Mouse (Mus musculus): ENCODE results near the gene Lrrc3c. TPM values are rescaled to one million over a fixed set of nuclear protein-coding genes. Genes with fewer than 3 reads are reported as not detected.
"Not testable (repeated sequence)": the region's sequence is repeated elsewhere in the genome, so short reads cannot be mapped to it uniquely, and the experiment has no call there.

Lrrc3c gene
- polyA plus RNA-seq, 1 experiment from 2014 or later: not detected

DNA sequence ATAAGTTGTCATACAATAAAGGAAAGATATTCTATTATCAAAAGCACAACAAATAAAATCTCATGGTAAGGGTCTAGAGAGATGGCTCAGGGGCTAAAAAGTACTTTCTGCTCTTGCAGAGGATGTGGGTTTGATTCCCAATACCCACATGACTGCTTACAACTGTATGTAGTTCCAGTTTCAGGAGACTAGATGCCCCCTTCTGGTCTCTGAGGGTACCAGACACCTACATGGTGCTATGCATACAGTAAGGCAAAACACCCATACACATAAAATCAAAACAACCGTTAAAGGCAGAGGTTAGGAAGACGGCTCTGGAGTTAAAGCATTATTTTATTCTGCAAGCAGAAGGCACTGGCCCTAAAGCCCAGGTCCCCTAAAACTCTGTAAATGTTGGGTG lies 5.9 kb downstream of the Lrrc3c start:
- H3K4me2 ChIP-seq (ENCODE audit: low read depth, low read length): no peak overlapping the region
- ATAC-seq (replicated peaks; ENCODE audit: extremely low read depth, insufficient read depth, low FRiP score): no peak
- H3K27ac ChIP-seq (ENCODE audit: low read length): no peak overlapping the region
- peaks cover 7% of the 10 kb centered on the region for H3K27me3 ChIP-seq (ENCODE audit: control insufficient read depth, insufficient read depth, low read length)
- no peak overlapping the region for H3K9ac ChIP-seq (ENCODE audit: low read length)
- no peak overlapping the region for H3K4me3 ChIP-seq (ENCODE audit: low read length)
- H3K36me3 ChIP-seq (ENCODE audit: control insufficient read depth, insufficient read depth): no peaks in the 10 kb centered on the region
- peaks cover 17% of the 10 kb centered on the region for H3K4me1 ChIP-seq (ENCODE audit: control insufficient read depth, insufficient read depth, low read length)
- WGBS: 75% methylated on average over 2 of the region's 2 CpGs
- no peaks in the 10 kb centered on the region for H3K9me3 ChIP-seq (replicated peaks; ENCODE audit: control insufficient read depth, low read length)

DNA sequence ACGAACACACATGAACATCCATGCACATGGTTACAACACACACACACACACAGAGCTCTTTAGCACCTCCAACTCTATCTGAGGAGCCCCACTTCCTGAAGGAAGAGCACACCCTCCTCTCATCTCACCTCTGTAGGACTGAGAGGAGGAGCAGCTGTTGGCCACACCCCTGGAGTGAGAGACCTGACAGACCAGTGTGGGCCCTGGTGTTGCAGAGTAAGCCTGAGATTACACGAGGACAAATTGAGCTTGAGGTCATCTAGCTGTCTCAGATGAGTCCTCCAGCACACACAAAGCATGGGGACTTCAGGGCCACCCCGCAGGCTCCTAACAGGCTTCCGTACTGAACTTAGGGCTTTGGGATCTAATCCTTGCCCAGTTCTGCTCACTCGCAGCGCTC lies 6.8 kb downstream of the Lrrc3c start:
- WGBS: 59% methylated on average over 6 of the region's 6 CpGs

DNA sequence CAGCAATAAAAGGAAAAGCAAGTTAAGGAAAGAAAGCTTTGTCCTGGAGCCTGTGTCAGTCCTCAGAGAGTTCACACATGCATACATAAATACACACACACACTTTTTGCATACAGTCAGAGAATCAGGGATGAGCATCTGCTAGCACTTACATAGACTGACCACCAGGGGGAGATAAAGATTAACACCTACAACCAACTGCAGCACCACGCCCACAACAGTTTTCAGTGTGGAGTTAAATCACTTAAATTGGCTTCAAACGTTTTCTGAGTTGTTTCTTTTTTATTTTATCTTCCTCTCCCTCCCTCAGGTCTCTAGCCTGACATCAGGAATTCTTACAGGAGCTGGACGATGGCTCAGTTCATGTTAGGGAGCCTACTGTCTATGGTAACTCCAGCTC lies 8.7 kb downstream of the Lrrc3c start:
- Histone ChIP-seq H3K4me3 (ENCODE audit: low read length) (no peak overlapping the region), H3K36me3 (ENCODE audit: control insufficient read depth, insufficient read depth) (no peaks in the 10 kb centered on the region), H3K4me1 (ENCODE audit: control insufficient read depth, insufficient read depth, low read length) (peaks cover 8% of the 10 kb centered on the region), H3K27ac (ENCODE audit: low read length) (no peak overlapping the region), H3K9ac (ENCODE audit: low read length) (no peak overlapping the region), H3K9me3 (replicated peaks; ENCODE audit: control insufficient read depth, low read length) (no peaks in the 10 kb centered on the region), H3K27me3 (ENCODE audit: control insufficient read depth, insufficient read depth, low read length) (no peaks in the 10 kb centered on the region; the same call in 1 of the 2 replicates), H3K4me2 (ENCODE audit: low read depth, low read length) (no peak overlapping the region)
- WGBS: 10% methylated on average over 3 of the region's 3 CpGs
- ATAC-seq (replicated peaks; ENCODE audit: extremely low read depth, insufficient read depth, low FRiP score): no peak

More for the DNA sequence above, 6.8 kb downstream of the Lrrc3c start:
- H3K4me2 ChIP-seq (ENCODE audit: low read depth, low read length); H3K27me3 ChIP-seq (ENCODE audit: control insufficient read depth, insufficient read depth, low read length); H3K36me3 ChIP-seq (ENCODE audit: control insufficient read depth, insufficient read depth); ATAC-seq (replicated peaks; ENCODE audit: extremely low read depth, insufficient read depth, low FRiP score); H3K27ac ChIP-seq (ENCODE audit: low read length); H3K9me3 ChIP-seq (replicated peaks; ENCODE audit: control insufficient read depth, low read length); H3K4me3 ChIP-seq (ENCODE audit: low read length); H3K9ac ChIP-seq (ENCODE audit: low read length): not testable (repeated sequence)
- peaks cover 16% of the 10 kb centered on the region for H3K4me1 ChIP-seq (ENCODE audit: control insufficient read depth, insufficient read depth, low read length)

DNA sequence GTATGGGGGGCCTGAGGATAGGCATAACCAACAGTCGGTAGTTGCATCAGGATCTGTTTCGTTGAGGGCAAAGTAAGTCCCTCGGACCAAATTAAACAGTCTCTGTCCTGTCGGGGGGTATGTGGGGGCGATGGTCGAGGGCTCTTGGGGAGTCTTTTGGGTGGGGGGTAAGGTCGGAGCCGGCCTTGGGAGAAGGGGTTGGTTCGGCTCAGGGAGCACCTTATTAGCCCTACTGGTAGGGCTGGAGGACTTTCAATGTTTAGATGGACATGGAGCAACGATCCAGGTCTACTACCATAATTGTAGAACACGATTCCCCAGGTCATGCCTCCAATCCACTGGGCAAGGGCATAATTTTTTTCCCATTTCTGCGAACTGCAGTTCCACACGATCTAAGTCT lies 22.7 kb downstream of the Lrrc3c start:
- no peaks in the 10 kb centered on the region for H3K4me1 ChIP-seq (ENCODE audit: control insufficient read depth, insufficient read depth, low read length)
- H3K27ac ChIP-seq (ENCODE audit: low read length): no peak overlapping the region
- no peak overlapping the region for H3K4me3 ChIP-seq (ENCODE audit: low read length)
- WGBS: 89% methylated on average over 13 of the region's 13 CpGs
- no peak overlapping the region for H3K9ac ChIP-seq (ENCODE audit: low read length)
- H3K9me3 ChIP-seq (replicated peaks; ENCODE audit: control insufficient read depth, low read length): peaks cover 6% of the 10 kb centered on the region
- no peaks in the 10 kb centered on the region for H3K27me3 ChIP-seq (ENCODE audit: control insufficient read depth, insufficient read depth, low read length)
- H3K36me3 ChIP-seq (ENCODE audit: control insufficient read depth, insufficient read depth): no peaks in the 10 kb centered on the region
- ATAC-seq (replicated peaks; ENCODE audit: extremely low read depth, insufficient read depth, low FRiP score): no peak
- no peak overlapping the region for H3K4me2 ChIP-seq (ENCODE audit: low read depth, low read length)

DNA sequence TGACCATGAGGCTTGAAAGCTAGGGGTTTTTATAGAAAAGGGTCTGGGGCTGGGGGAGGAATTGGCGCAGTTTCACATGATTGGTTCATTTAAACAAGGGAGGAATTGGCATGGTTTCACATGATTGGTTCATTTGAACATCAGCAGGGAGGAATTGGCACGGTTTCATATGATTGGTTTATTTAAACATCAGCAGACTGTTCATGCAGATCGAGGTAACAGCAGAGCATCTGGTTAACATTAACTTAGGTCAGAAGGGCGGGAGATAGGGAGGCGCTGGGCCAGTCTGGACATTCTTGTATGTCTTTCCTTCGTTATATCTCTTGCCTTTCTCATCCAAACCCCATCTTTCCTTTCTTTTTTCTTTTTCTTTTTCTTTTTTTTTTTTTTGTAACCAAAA lies 25.9 kb downstream of the Lrrc3c start:
- not testable (repeated sequence) for ATAC-seq (replicated peaks; ENCODE audit: extremely low read depth, insufficient read depth, low FRiP score); H3K27me3 ChIP-seq (ENCODE audit: control insufficient read depth, insufficient read depth, low read length); H3K4me2 ChIP-seq (ENCODE audit: low read depth, low read length); H3K4me1 ChIP-seq (ENCODE audit: control insufficient read depth, insufficient read depth, low read length); H3K36me3 ChIP-seq (ENCODE audit: control insufficient read depth, insufficient read depth); H3K4me3 ChIP-seq (ENCODE audit: low read length); H3K9ac ChIP-seq (ENCODE audit: low read length); H3K9me3 ChIP-seq (replicated peaks; ENCODE audit: control insufficient read depth, low read length); H3K27ac ChIP-seq (ENCODE audit: low read length)
- WGBS: 68% methylated on average over 6 of the region's 6 CpGs

DNA sequence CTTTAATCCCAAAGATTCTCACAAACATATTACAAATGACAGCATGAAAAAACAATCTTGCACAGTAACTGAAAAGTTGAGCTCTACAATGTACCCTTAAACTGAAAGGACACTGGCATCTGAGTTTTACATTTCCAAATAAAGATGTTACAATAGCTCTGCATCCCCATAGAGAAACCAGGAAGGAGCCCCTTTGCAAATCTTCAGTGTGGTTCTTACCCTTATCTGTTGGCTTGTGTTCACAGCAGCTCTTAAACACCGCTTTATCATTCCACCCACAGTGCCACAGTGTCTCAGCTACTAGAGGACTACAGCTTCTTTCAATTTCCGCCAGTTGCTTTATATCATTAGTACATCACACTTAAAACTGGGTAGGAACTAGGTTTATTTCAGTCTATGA lies 26.3 kb downstream of the Lrrc3c start:
- not testable (repeated sequence) for H3K9ac ChIP-seq (ENCODE audit: low read length); H3K4me2 ChIP-seq (ENCODE audit: low read depth, low read length); H3K27me3 ChIP-seq (ENCODE audit: control insufficient read depth, insufficient read depth, low read length); H3K4me3 ChIP-seq (ENCODE audit: low read length); ATAC-seq (replicated peaks; ENCODE audit: extremely low read depth, insufficient read depth, low FRiP score); H3K9me3 ChIP-seq (replicated peaks; ENCODE audit: control insufficient read depth, low read length); H3K4me1 ChIP-seq (ENCODE audit: control insufficient read depth, insufficient read depth, low read length); H3K36me3 ChIP-seq (ENCODE audit: control insufficient read depth, insufficient read depth); H3K27ac ChIP-seq (ENCODE audit: low read length)
- WGBS: 78% methylated on average over 2 of the region's 2 CpGs

DNA sequence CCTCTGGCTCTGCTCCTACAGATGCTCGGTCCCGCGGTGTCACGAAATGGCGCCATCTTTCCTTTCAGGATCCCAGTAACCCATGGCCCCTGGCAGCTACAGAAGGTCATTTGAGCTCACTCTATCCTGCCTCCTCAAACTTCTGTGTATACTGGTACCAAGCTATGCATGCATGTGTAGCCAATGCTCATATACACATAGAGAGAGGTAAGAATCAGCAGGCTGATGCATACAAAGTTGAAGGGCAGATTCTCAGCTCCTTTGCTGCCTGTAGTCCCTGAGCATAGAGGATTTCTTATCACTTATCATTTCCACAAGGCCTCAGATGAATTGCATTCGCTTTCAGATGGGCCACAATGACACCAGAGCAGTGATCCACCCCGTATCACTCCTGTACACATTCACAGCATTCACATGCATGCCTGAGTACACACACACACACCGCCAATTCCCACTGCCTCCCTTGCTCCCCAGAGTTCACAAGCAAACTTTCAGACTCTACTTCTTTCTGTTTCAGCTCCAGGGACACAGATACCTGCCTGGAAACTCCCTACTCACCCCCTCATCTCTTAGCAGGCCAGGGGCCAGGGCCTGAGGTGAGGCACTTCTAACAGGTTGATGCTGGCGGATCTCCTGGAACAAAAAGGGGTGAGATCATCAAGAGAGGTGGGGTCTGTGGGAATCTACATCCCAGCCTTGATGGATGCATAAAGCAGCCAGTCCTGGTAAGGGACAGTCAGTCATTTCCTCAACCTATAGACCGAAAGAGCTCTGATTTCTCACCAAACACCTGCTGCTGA lies 27.7 kb downstream of the Lrrc3c start, which contains the start of the genes Gm12355 and Gsdma3:
Gm12355 (minus strand) TSS at position 51 of the 800 bp plus-strand sequence.
Gsdma3 (plus strand) TSS at position 750 of the 800 bp plus-strand sequence.
- no peaks in the 10 kb centered on the region for H3K4me1 ChIP-seq (ENCODE audit: control insufficient read depth, insufficient read depth, low read length)
- peaks cover 6% of the 10 kb centered on the region for H3K9me3 ChIP-seq (replicated peaks; ENCODE audit: control insufficient read depth, low read length)
- no peak within 1 kb of the TSS for H3K27ac ChIP-seq (ENCODE audit: low read length)
- H3K36me3 ChIP-seq (ENCODE audit: control insufficient read depth, insufficient read depth): no peaks in the 10 kb centered on the region
- WGBS: 86% methylated on average over 10 of the region's 10 CpGs
- no peaks in the 10 kb centered on the region for H3K27me3 ChIP-seq (ENCODE audit: control insufficient read depth, insufficient read depth, low read length)
- no peak within 1 kb of the TSS for H3K4me2 ChIP-seq (ENCODE audit: low read depth, low read length)
- ATAC-seq (replicated peaks; ENCODE audit: extremely low read depth, insufficient read depth, low FRiP score): no peak
- no peak within 1 kb of the TSS for H3K9ac ChIP-seq (ENCODE audit: low read length)
- H3K4me3 ChIP-seq (ENCODE audit: low read length): no peak within 1 kb of the TSS

DNA sequence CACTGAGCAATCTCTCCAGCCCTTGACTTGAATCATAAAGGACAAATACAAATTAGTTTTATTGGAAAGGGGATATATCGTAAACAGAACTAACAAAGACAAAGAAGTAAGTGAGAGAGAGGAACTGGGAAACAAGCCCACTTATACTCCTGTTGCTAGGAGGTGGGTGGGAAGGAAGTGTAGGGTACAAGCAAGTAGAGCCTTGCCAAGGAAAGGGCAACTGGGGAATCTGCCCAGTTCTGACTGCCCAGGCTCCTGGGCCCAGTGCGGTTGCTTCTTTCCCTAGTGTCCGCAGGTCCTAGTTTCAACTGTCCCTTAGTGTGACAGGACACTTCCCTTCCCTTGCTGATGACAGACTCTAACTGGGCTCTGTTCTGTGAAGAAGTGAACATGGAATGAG lies 30.6 kb downstream of the Lrrc3c start:
- H3K9me3 ChIP-seq (replicated peaks; ENCODE audit: control insufficient read depth, low read length): no peaks in the 10 kb centered on the region
- 93% methylated on average over 3 of the region's 3 CpGs for WGBS
- H3K9ac ChIP-seq (ENCODE audit: low read length): no peak overlapping the region
- no peaks in the 10 kb centered on the region for H3K36me3 ChIP-seq (ENCODE audit: control insufficient read depth, insufficient read depth)
- H3K4me1 ChIP-seq (ENCODE audit: control insufficient read depth, insufficient read depth, low read length): no peaks in the 10 kb centered on the region
- no peak overlapping the region for H3K4me3 ChIP-seq (ENCODE audit: low read length)
- no peak overlapping the region for H3K4me2 ChIP-seq (ENCODE audit: low read depth, low read length)
- ATAC-seq (replicated peaks; ENCODE audit: extremely low read depth, insufficient read depth, low FRiP score): no peak
- H3K27ac ChIP-seq (ENCODE audit: low read length): no peak overlapping the region
- no peaks in the 10 kb centered on the region for H3K27me3 ChIP-seq (ENCODE audit: control insufficient read depth, insufficient read depth, low read length)

DNA sequence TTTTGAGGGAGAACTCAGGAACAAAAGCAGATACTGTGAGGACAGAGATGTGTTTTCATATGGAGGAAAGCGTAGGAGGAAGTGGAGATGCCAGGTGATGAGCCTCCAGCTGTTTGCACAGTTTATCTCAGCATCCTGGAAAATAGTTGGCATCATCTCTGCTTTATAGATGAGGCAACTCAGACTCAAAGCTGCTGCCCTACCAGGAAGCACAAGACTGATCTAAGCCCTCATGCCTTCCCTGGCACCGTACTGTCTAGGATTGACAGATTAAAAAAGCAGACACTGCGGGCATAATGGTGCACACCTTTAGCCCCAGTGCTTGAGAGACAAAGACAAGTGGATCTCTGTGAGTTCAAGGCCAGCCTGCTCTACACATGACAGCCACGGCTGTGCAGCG lies 32.6 kb downstream of the Lrrc3c start:
- 81% methylated on average over 5 of the region's 5 CpGs for WGBS
- Histone ChIP-seq H3K4me1 (ENCODE audit: control insufficient read depth, insufficient read depth, low read length) (no peaks in the 10 kb centered on the region), H3K4me3 (ENCODE audit: low read length) (no peak overlapping the region), H3K36me3 (ENCODE audit: control insufficient read depth, insufficient read depth) (no peaks in the 10 kb centered on the region), H3K9me3 (replicated peaks; ENCODE audit: control insufficient read depth, low read length) (no peaks in the 10 kb centered on the region), H3K27ac (ENCODE audit: low read length) (no peak overlapping the region), H3K4me2 (ENCODE audit: low read depth, low read length) (no peak overlapping the region), H3K9ac (ENCODE audit: low read length) (no peak overlapping the region), H3K27me3 (ENCODE audit: control insufficient read depth, insufficient read depth, low read length) (no peaks in the 10 kb centered on the region)
- ATAC-seq (replicated peaks; ENCODE audit: extremely low read depth, insufficient read depth, low FRiP score): no peak

Data from heart, embryonic 16.5 days (tissue).